8 mouse cellular contexts compared by ENCODE assay signal in genomic region chr5:64289202-64290060, GRCm38 (mm10).
DNase-seq lines count a peak whose midpoint lies in the region; ATAC-seq and TF ChIP-seq lines count a peak whose summit lies in the region.

No protein-coding gene starts in this region.

- no peaks in the 10 kb centered on the region for H3K9me3 ChIP-seq in hindbrain, embryonic 12.5 days (replicated peaks)
- no peaks in the 10 kb centered on the region for H3K9me3 ChIP-seq in lung, postnatal 0 days (ENCODE audit: low read length)

- no peak overlapping the region for H3K9ac ChIP-seq in hindbrain, embryonic 12.5 days
- H3K9ac ChIP-seq in lung, postnatal 0 days (replicated peaks; ENCODE audit: low read depth) = no peak overlapping the region

- no peak for TF ChIP-seq EP300 in lung, postnatal 0 days (IDR thresholded peaks at IDR 0.05)

- ATAC-seq in hindbrain, embryonic 12.5 days (ENCODE audit: low FRiP score) = peak; percentile 74
- ATAC-seq in lung, postnatal 0 days = peak; percentile 78

- peak; percentile 95 for DNase-seq in NIH3T3 (ENCODE audit: low read depth)
- DNase-seq in cerebellum, adult 8-10 months = peak; percentile 60
- peak; percentile 79 to 88 for DNase-seq in frontal cortex, adult 2 months (ENCODE audit: extremely low spot score in 1 of 2, low spot score in 1 of 2)
- peak; percentile 86 to 88 for DNase-seq in layer of hippocampus, postnatal 10 days (ENCODE audit: low spot score in 2 of 2)
- peak; percentile 93 for DNase-seq in lung, postnatal 0 days (ENCODE audit: low spot score)
- peak; percentile 25 for DNase-seq in retina, adult 2 months (ENCODE audit: low read depth, low spot score)
- peak; percentile 79 for DNase-seq in thymus, postnatal 14 days

- H3K27me3 ChIP-seq in hindbrain, embryonic 12.5 days = no peaks in the 10 kb centered on the region
- no peaks in the 10 kb centered on the region for H3K27me3 ChIP-seq in lung, postnatal 0 days (replicated peaks; ENCODE audit: insufficient read depth, low read length)

- H3K27ac ChIP-seq in hindbrain, embryonic 12.5 days = no peak overlapping the region
- 0 out of 2 replicates have a peak overlapping the region, but pooled peaks have one; percentile 15 for H3K27ac ChIP-seq in lung, postnatal 0 days (ENCODE audit: low read length)

- H3K4me3 ChIP-seq in hindbrain, embryonic 12.5 days = no peak overlapping the region
- no peak overlapping the region for H3K4me3 ChIP-seq in lung, postnatal 0 days (ENCODE audit: low read depth, low read length)

- peak; percentile 93 for TF ChIP-seq CTCF in lung, postnatal 0 days (IDR thresholded peaks at IDR 0.05)

- peaks cover 11% of the 10 kb centered on the region for H3K36me3 ChIP-seq in hindbrain, embryonic 12.5 days
- H3K36me3 ChIP-seq in lung, postnatal 0 days (ENCODE audit: insufficient read depth, low read length) = 0 out of 2 replicates have a peak, but pooled peaks cover 3% of the 10 kb centered on the region

- no peak overlapping the region for H3K4me2 ChIP-seq in hindbrain, embryonic 12.5 days (replicated peaks)
- no peak overlapping the region for H3K4me2 ChIP-seq in lung, postnatal 0 days (replicated peaks; ENCODE audit: low read depth, low read length)

- WGBS in hindbrain, embryonic 12.5 days = 65% methylated on average over 5 of the region's 5 CpGs
- WGBS in lung, postnatal 0 days = 41% methylated on average over 5 of the region's 5 CpGs

- H3K4me1 ChIP-seq in hindbrain, embryonic 12.5 days = 0 out of 2 replicates have a peak, but pooled peaks cover 3% of the 10 kb centered on the region
- no peaks in the 10 kb centered on the region for H3K4me1 ChIP-seq in lung, postnatal 0 days (ENCODE audit: insufficient read depth, low read depth, low read length)

Comparison
In these comparisons a context has a peak if more than half of its experiments do, and no peak if none do; other contexts are left out.
1. DNase-seq: peak in every context shown above with its lines; median percentile 95 in NIH3T3; 93 in lung, postnatal 0 days; 87 in layer of hippocampus, postnatal 10 days; 84 in frontal cortex, adult 2 months; 79 in thymus, postnatal 14 days; 60 in cerebellum, adult 8-10 months; 25 in retina, adult 2 months.